ENCODE assay signal across 8 mouse cellular contexts in the genomic region with DNA sequence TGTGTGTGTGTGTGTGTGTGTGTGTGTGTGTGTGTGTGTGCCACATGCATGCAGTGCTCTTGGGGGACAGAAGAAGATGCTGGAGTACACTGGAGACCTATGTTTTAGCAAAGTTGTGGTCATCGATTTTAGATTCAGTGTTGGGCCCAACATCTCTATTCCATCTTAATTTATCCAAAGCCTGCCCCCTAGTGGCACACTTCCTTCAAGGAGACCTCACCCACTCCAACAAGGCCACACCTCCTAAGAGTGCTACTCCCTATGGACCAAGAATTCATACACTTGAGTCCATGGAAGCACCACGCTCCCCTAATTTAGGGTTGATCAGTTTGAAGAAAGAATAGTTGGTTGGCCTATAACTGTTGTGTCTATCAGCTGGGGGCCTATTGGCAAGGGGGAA. TPM values are rescaled to one million over a fixed set of nuclear protein-coding genes. Genes with fewer than 3 reads are reported as not detected.
A peak's percentile ranks its signal among the peaks of the same experiment; 100 is the strongest.
DNase-seq lines count a peak whose midpoint lies in the region; ATAC-seq and TF ChIP-seq lines count a peak whose summit lies in the region.

No protein-coding gene starts in this region.

- peaks cover 3% of the 10 kb centered on the region; the same call in 1 of the 2 replicates for H3K4me1 ChIP-seq in liver, adult 2 months (ENCODE audit: control insufficient read depth, insufficient read depth, low read length)
- no peaks in the 10 kb centered on the region for H3K4me1 ChIP-seq in liver, embryonic 11.5 days (replicated peaks; ENCODE audit: control insufficient read depth, insufficient read depth, low read length)
- peaks cover 2% of the 10 kb centered on the region; the same call in 1 of the 2 replicates for H3K4me1 ChIP-seq in small intestine, adult 2 months (ENCODE audit: control insufficient read depth, insufficient read depth, insufficient read length, low read length)

- no peak overlapping the region for H3K4me3 ChIP-seq in liver, adult 2 months (ENCODE audit: insufficient read depth, low read depth, low read length)
- no peak overlapping the region for H3K4me3 ChIP-seq in liver, embryonic 11.5 days (ENCODE audit: low read depth, low read length)
- H3K4me3 ChIP-seq in small intestine, adult 2 months (ENCODE audit: low read depth, low read length), result no peak overlapping the region

- WGBS in liver, adult 2 months, result 90% methylated on average over 2 of the region's 2 CpGs
- 79% methylated on average over 2 of the region's 2 CpGs for WGBS in liver, embryonic 11.5 days
- WGBS in small intestine, adult 2 months, result 87% methylated on average over 2 of the region's 2 CpGs

- TF ChIP-seq CTCF in liver, adult 2 months (IDR thresholded peaks at IDR 0.05; ENCODE audit: low read depth, low read length), result peak; percentile 26; the same call in 1 of the 2 replicates
- peak; percentile 36; the same call in 1 of the 2 replicates for TF ChIP-seq CTCF in small intestine, adult 2 months (IDR thresholded peaks at IDR 0.05; ENCODE audit: extremely low read depth, insufficient read length, insufficient replicate concordance, low read depth, low read length)

- no peak for ATAC-seq in liver, embryonic 11.5 days (replicated peaks; ENCODE audit: low FRiP score)

- no peaks in the 10 kb centered on the region for H3K9me3 ChIP-seq in liver, embryonic 11.5 days (ENCODE audit: control insufficient read depth, low read length)

- H3K36me3 ChIP-seq in liver, adult 2 months (ENCODE audit: control insufficient read depth, insufficient read depth, low read length), result no peaks in the 10 kb centered on the region
- no peaks in the 10 kb centered on the region for H3K36me3 ChIP-seq in liver, embryonic 11.5 days (ENCODE audit: control insufficient read depth, insufficient read depth, low read length)
- H3K36me3 ChIP-seq in small intestine, adult 2 months (ENCODE audit: control insufficient read depth, insufficient read depth, low read length), result no peaks in the 10 kb centered on the region

- H3K27me3 ChIP-seq in liver, adult 2 months (ENCODE audit: control insufficient read depth, insufficient read depth, low read length), result no peaks in the 10 kb centered on the region
- no peaks in the 10 kb centered on the region for H3K27me3 ChIP-seq in liver, embryonic 11.5 days (replicated peaks; ENCODE audit: control insufficient read depth, insufficient read depth, low read length)
- H3K27me3 ChIP-seq in small intestine, adult 2 months (ENCODE audit: control insufficient read depth, insufficient read depth, low read length), result no peaks in the 10 kb centered on the region

- no peak overlapping the region for H3K9ac ChIP-seq in liver, adult 2 months (ENCODE audit: low read depth, low read length)
- no peak overlapping the region for H3K9ac ChIP-seq in liver, embryonic 11.5 days (ENCODE audit: low read depth, low read length)

- H3K27ac ChIP-seq in liver, adult 2 months (replicated peaks; ENCODE audit: insufficient read depth, low read depth, low read length), result no peak overlapping the region
- H3K27ac ChIP-seq in liver, embryonic 11.5 days (ENCODE audit: low read depth, low read length), result no peak overlapping the region
- no peak overlapping the region for H3K27ac ChIP-seq in small intestine, adult 2 months (ENCODE audit: insufficient read depth, low read depth, low read length)

- peak; percentile 29 for DNase-seq in adrenal gland, adult 2 months
- DNase-seq in adrenal gland, postnatal 4 days (ENCODE audit: low spot score in 2 of 2), result no peak
- DNase-seq in liver, adult 2 months (ENCODE audit: extremely low read depth, low read depth, low spot score), result peak; percentile 46
- no peak for DNase-seq in liver, embryonic 11.5 days (ENCODE audit: low spot score)
- DNase-seq in embryo, embryonic 10.5 days (ENCODE audit: low spot score), result peak; percentile 68
- DNase-seq in layer of hippocampus, postnatal 36 days, result no peak
- DNase-seq in cerebellum, adult 11 months, result no peak

- H3K4me2 ChIP-seq in liver, embryonic 11.5 days, result no peak overlapping the region

- H3K79me2 ChIP-seq in liver, adult 2 months (ENCODE audit: control insufficient read depth, insufficient read depth, low read length), result no peaks in the 10 kb centered on the region

- no peak for TF ChIP-seq POLR2A in liver, adult 2 months (IDR thresholded peaks at IDR 0.05; ENCODE audit: extremely low read depth, insufficient read depth, low read length)
- no peak for TF ChIP-seq POLR2A in small intestine, adult 2 months (IDR thresholded peaks at IDR 0.05; ENCODE audit: low read depth, low read length)

RNA-seq across cellular contexts. Expression of gene Olfr750, which starts 4.6 kb away (rescaled TPM):
- total RNA-seq in adrenal gland, adult 2 months (2021), result under 1 TPM in 1 of 2 experiments, not detected in 1; 0.06 TPM
- not detected in 2 replicates for polyA plus RNA-seq in adrenal gland, adult 2 months (2012; rRNA removed)
- not detected for total RNA-seq in adrenal gland, postnatal 4 days (2021)
- total RNA-seq in liver, adult 2 months (2014; rRNA removed), result not detected in 2 replicates
- not detected in 2 replicates for polyA plus RNA-seq in liver, adult 2 months (2012; rRNA removed)
- polyA plus RNA-seq in liver, embryonic 11.5 days (2014; fragmentation: Nextera tagmentation; extraction: Ambion mirVana), result not detected in 2 replicates
- polyA plus RNA-seq in small intestine, adult 2 months (2012; rRNA removed), result 0.01 TPM in 1 of 2 replicates, not detected in the other
- not detected for total RNA-seq in layer of hippocampus, postnatal 36 days (2021)

RNA-seq across cellular contexts. Expression of gene Rnase12, which starts 12.2 kb away (rescaled TPM):
- total RNA-seq in adrenal gland, adult 2 months (2021), result not detected
- polyA plus RNA-seq in adrenal gland, adult 2 months (2012; rRNA removed), result not detected in 2 replicates
- under 1 TPM in 1 of 2 experiments, not detected in 1; 0.64 TPM for total RNA-seq in adrenal gland, postnatal 4 days (2021)
- 0.27 TPM in 1 of 2 replicates, not detected in the other for total RNA-seq in liver, adult 2 months (2014; rRNA removed)
- polyA plus RNA-seq in liver, adult 2 months (2012; rRNA removed), result not detected in 2 replicates
- polyA plus RNA-seq in liver, embryonic 11.5 days (2014; fragmentation: Nextera tagmentation; extraction: Ambion mirVana), result 1.4 and 1.6 TPM in 2 replicates
- not detected in 2 replicates for polyA plus RNA-seq in small intestine, adult 2 months (2012; rRNA removed)
- not detected for total RNA-seq in layer of hippocampus, postnatal 36 days (2021)

RNA-seq across cellular contexts. Expression of gene Rnase11, which starts 19.7 kb away (rescaled TPM):
- total RNA-seq in adrenal gland, adult 2 months (2021), result not detected
- not detected in 2 replicates for polyA plus RNA-seq in adrenal gland, adult 2 months (2012; rRNA removed)
- total RNA-seq in adrenal gland, postnatal 4 days (2021), result not detected
- total RNA-seq in liver, adult 2 months (2014; rRNA removed), result not detected in 2 replicates
- polyA plus RNA-seq in liver, adult 2 months (2012; rRNA removed), result not detected in 2 replicates
- not detected in 2 replicates for polyA plus RNA-seq in liver, embryonic 11.5 days (2014; fragmentation: Nextera tagmentation; extraction: Ambion mirVana)
- polyA plus RNA-seq in small intestine, adult 2 months (2012; rRNA removed), result not detected in 2 replicates
- not detected for total RNA-seq in layer of hippocampus, postnatal 36 days (2021)

RNA-seq across cellular contexts. Expression of gene Rnase4, which starts 21.3 kb away (rescaled TPM):
- 10 to 100 TPM; 45.5 to 71.4 TPM for total RNA-seq in adrenal gland, adult 2 months (2021)
- 33.7 and 34.7 TPM in 2 replicates for polyA plus RNA-seq in adrenal gland, adult 2 months (2012; rRNA removed)
- total RNA-seq in adrenal gland, postnatal 4 days (2021), result 10 to 100 TPM; 59.1 to 73.4 TPM
- 1,910 and 2,134 TPM in 2 replicates for total RNA-seq in liver, adult 2 months (2014; rRNA removed)
- polyA plus RNA-seq in liver, adult 2 months (2012; rRNA removed), result 1,816 and 2,115 TPM in 2 replicates
- polyA plus RNA-seq in liver, embryonic 11.5 days (2014; fragmentation: Nextera tagmentation; extraction: Ambion mirVana), result 13.3 and 13.6 TPM in 2 replicates
- 120 and 130 TPM in 2 replicates for polyA plus RNA-seq in small intestine, adult 2 months (2012; rRNA removed)
- 10 to 100 TPM; 15.8 to 18.7 TPM for total RNA-seq in layer of hippocampus, postnatal 36 days (2021)

RNA-seq across cellular contexts. Expression of gene Ang, which starts 21.3 kb away (rescaled TPM):
- total RNA-seq in adrenal gland, adult 2 months (2021), result 1 to 10 TPM; 4.4 to 7.7 TPM
- 2.9 and 3.2 TPM in 2 replicates for polyA plus RNA-seq in adrenal gland, adult 2 months (2012; rRNA removed)
- 10 to 100 TPM in 1 of 2 experiments, 1 to 10 TPM in 1; 9.9 to 10.7 TPM for total RNA-seq in adrenal gland, postnatal 4 days (2021)
- 224 and 249 TPM in 2 replicates for total RNA-seq in liver, adult 2 months (2014; rRNA removed)
- polyA plus RNA-seq in liver, adult 2 months (2012; rRNA removed), result 541 and 671 TPM in 2 replicates
- polyA plus RNA-seq in liver, embryonic 11.5 days (2014; fragmentation: Nextera tagmentation; extraction: Ambion mirVana), result 3.6 and 4.0 TPM in 2 replicates
- polyA plus RNA-seq in small intestine, adult 2 months (2012; rRNA removed), result 21.1 and 27.1 TPM in 2 replicates
- total RNA-seq in layer of hippocampus, postnatal 36 days (2021), result 1 to 10 TPM; 3.4 to 5.6 TPM

Comparison
In these comparisons a context has a peak if more than half of its experiments do, and no peak if none do; other contexts are left out.
1. DNase-seq: peak in adrenal gland, adult 2 months (single experiment), liver, adult 2 months (single experiment) and embryo, embryonic 10.5 days (single experiment); none in adrenal gland, postnatal 4 days (0 of 2), liver, embryonic 11.5 days (single experiment), layer of hippocampus, postnatal 36 days (0 of 2) and cerebellum, adult 11 months (single experiment).